Mouse (Mus musculus) limb, embryonic 14.5 days (tissue): Measurements from ENCODE around the gene C030005K15Rik. TPM values are rescaled to one million over a fixed set of nuclear protein-coding genes. Genes with fewer than 3 reads are reported as not detected.

Experiments used
- ATAC-seq: fragments of 200-750 bp; cut with Nextera tagmentation; 2 replicates; pipeline ENCODE4 v1.8.0; 2017; ENCODE audit warnings: low read depth, moderate number of reproducible peaks, moderate TSS enrichment; ENCODE audit not compliant: low FRiP score
- DNase-seq: peaks from one replicate; pipeline ENCODE4 v3.0.0-alpha.2; 2015; ENCODE audit warnings: low spot score
- H3K27ac ChIP-seq: fragments of 300-500 bp; sonication (generic); replicated peaks from 2 replicates; pipeline ENCODE4 v1.5.1; 2014; ENCODE audit warnings: low read depth, mild to moderate bottlenecking, low read length, moderate library complexity, mixed read lengths
- H3K27me3 ChIP-seq: fragments of 300-500 bp; sonication (generic); 2 replicates; pipeline ENCODE4 v1.6.1; 2014; ENCODE audit warnings: low read length, mixed read lengths; ENCODE audit not compliant: control insufficient read depth, insufficient read depth
- H3K36me3 ChIP-seq: fragments of 300-500 bp; sonication (generic); 2 replicates; pipeline ENCODE4 v1.6.1; 2014; ENCODE audit warnings: mild to moderate bottlenecking, low read length, moderate library complexity, mixed read lengths; ENCODE audit not compliant: control insufficient read depth, insufficient read depth
- H3K4me1 ChIP-seq: fragments of 300-500 bp; sonication (generic); 2 replicates; pipeline ENCODE4 v1.6.1; 2014; ENCODE audit warnings: antibody characterized with exemption, low read length, mixed read lengths; ENCODE audit not compliant: control insufficient read depth, insufficient read depth
- H3K4me2 ChIP-seq: fragments of 300-500 bp; sonication (generic); replicated peaks from 2 replicates; pipeline ENCODE4 v1.6.1; 2014; ENCODE audit warnings: low read depth, mild to moderate bottlenecking, low read length, moderate library complexity; ENCODE audit not compliant: severe bottlenecking
- H3K4me3 ChIP-seq: fragments of 300-500 bp; sonication (generic); replicated peaks from 2 replicates; pipeline ENCODE4 v1.5.1; 2014; ENCODE audit warnings: low read length
- H3K9ac ChIP-seq: fragments of 300-500 bp; sonication (generic); 2 replicates; pipeline ENCODE4 v1.6.1; 2014; ENCODE audit warnings: mild to moderate bottlenecking, low read depth, low read length, moderate library complexity; ENCODE audit not compliant: severe bottlenecking
- H3K9me3 ChIP-seq: fragments of 300-500 bp; sonication (generic); 2 replicates; pipeline ENCODE4 v1.6.1; 2016; ENCODE audit warnings: low read length; ENCODE audit not compliant: control insufficient read depth
- POLR2A ChIP-seq: fragments of 200-500 bp; IDR thresholded peaks from 2 replicates; pipeline ENCODE4 v1.8.0; 2012; ENCODE audit warnings: inconsistent platforms, mild to moderate bottlenecking, moderate library complexity, borderline replicate concordance; ENCODE audit not compliant: insufficient read depth, insufficient read length; ENCODE audit errors: extremely low read depth
- WGBS: fragments of 180-500 bp; shearing (Covaris S2); extraction: QIAGEN DNeasy Blood & Tissue Kit; methylation state at CpG from one replicate; pipeline ENCODE4 v1.1.7; 2014; 5-methylcytosine and 5-hydroxymethylcytosine counted together
- polyA plus RNA-seq, 2 experiments: library from polyadenylated mRNA; depleted of rRNA in 1 of 2; stranded (reverse) in 1 of 2; unstranded in 1 of 2; fragments of >200 nt; fragmentation: Nextera tagmentation in 1 of 2; extraction: Ambion mirVana in 1 of 2; gene quantifications; 2 replicates each; pipeline versions ENCODE4 v1.2.1 to v1.2.3; 2012 to 2014

Gene C030005K15Rik
- polyA plus RNA-seq, 2 experiments = not detected

- WGBS = 76% methylated on average over 3 of the region's 3 CpGs
- DNase-seq = peak; percentile 63
- no peak overlapping the region for H3K9ac ChIP-seq
- no peaks in the 10 kb centered on the region; the same call in 1 of the 2 replicates for H3K4me1 ChIP-seq
- H3K4me2 ChIP-seq = no peak overlapping the region
- no peaks in the 10 kb centered on the region for H3K36me3 ChIP-seq
- ATAC-seq = no peak
- H3K9me3 ChIP-seq = peaks cover 6% of the 10 kb centered on the region; the same call in 1 of the 2 replicates
- no peak for TF ChIP-seq POLR2A
- H3K4me3 ChIP-seq = no peak overlapping the region
- no peak overlapping the region for H3K27ac ChIP-seq
- no peaks in the 10 kb centered on the region for H3K27me3 ChIP-seq
Measured at GRCm38 (mm10) chr10:97689425-97689824, 37.1 kb downstream of the C030005K15Rik start.

- ATAC-seq (no peak), DNase-seq (no peak)
- no peaks in the 10 kb centered on the region for H3K36me3 ChIP-seq
- H3K27ac ChIP-seq = no peak overlapping the region
- H3K4me2 ChIP-seq = no peak overlapping the region
- no peaks in the 10 kb centered on the region for H3K9me3 ChIP-seq
- no peaks in the 10 kb centered on the region; the same call in 1 of the 2 replicates for H3K4me1 ChIP-seq
- no peak overlapping the region for H3K9ac ChIP-seq
- H3K4me3 ChIP-seq = no peak overlapping the region
- WGBS = 65% methylated on average over 1 of the region's 1 CpGs
- no peak for TF ChIP-seq POLR2A
- H3K27me3 ChIP-seq = no peaks in the 10 kb centered on the region
Measured at GRCm38 (mm10) chr10:97687198-97687597, 39.4 kb downstream of the C030005K15Rik start.

- H3K36me3 ChIP-seq = no peaks in the 10 kb centered on the region
- no peak overlapping the region for H3K4me3 ChIP-seq
- no peaks in the 10 kb centered on the region for H3K9me3 ChIP-seq
- DNase-seq (no peak), ATAC-seq (no peak)
- H3K27ac ChIP-seq = no peak overlapping the region
- no peaks in the 10 kb centered on the region for H3K27me3 ChIP-seq
- no peak for TF ChIP-seq POLR2A
- no peak overlapping the region for H3K4me2 ChIP-seq
- H3K9ac ChIP-seq = no peak overlapping the region
- no peaks in the 10 kb centered on the region; the same call in 1 of the 2 replicates for H3K4me1 ChIP-seq
Measured at GRCm38 (mm10) chr10:97682981-97683380, 43.6 kb downstream of the C030005K15Rik start.

Other genes with a start within 250 kb of the C030005K15Rik start
- 435 and 512 TPM in 2 replicates for gene Dcn, start 247.1 kb downstream of the C030005K15Rik start, polyA plus RNA-seq (2012; rRNA removed)
- 720 and 758 TPM in 2 replicates for gene Dcn, start 247.1 kb downstream of the C030005K15Rik start, polyA plus RNA-seq (2014; fragmentation: Nextera tagmentation; extraction: Ambion mirVana)
- gene Lum, start 161.6 kb downstream of the C030005K15Rik start, polyA plus RNA-seq (2012; rRNA removed) = 402 and 410 TPM in 2 replicates
- 586 and 602 TPM in 2 replicates for gene Lum, start 161.6 kb downstream of the C030005K15Rik start, polyA plus RNA-seq (2014; fragmentation: Nextera tagmentation; extraction: Ambion mirVana)
- gene Kera, start 119.9 kb downstream of the C030005K15Rik start, polyA plus RNA-seq (2012; rRNA removed) = 119 and 122 TPM in 2 replicates
- 151 and 180 TPM in 2 replicates for gene Kera, start 119.9 kb downstream of the C030005K15Rik start, polyA plus RNA-seq (2014; fragmentation: Nextera tagmentation; extraction: Ambion mirVana)
- gene Epyc, start 82.7 kb downstream of the C030005K15Rik start, polyA plus RNA-seq (2012; rRNA removed) = 78.1 and 79.8 TPM in 2 replicates
- gene Epyc, start 82.7 kb downstream of the C030005K15Rik start, polyA plus RNA-seq (2014; fragmentation: Nextera tagmentation; extraction: Ambion mirVana) = 25.6 and 38.4 TPM in 2 replicates
- not detected in 2 replicates for gene Ccer1, start 33.7 kb downstream of the C030005K15Rik start, polyA plus RNA-seq (2012; rRNA removed)
- gene Ccer1, start 33.7 kb downstream of the C030005K15Rik start, polyA plus RNA-seq (2014; fragmentation: Nextera tagmentation; extraction: Ambion mirVana) = not detected in 2 replicates